7 mouse cellular contexts compared by ENCODE assay signal in genomic region chr7:19211996-19212755, GRCm38 (mm10). TPM values are rescaled to one million over a fixed set of nuclear protein-coding genes. Genes with fewer than 3 reads are reported as not detected.
DNase-seq lines count a peak whose midpoint lies in the region; ATAC-seq and TF ChIP-seq lines count a peak whose summit lies in the region.

TSS of gene Gpr4 (plus strand) at chr7:19212538.

- H3K4me3 ChIP-seq in kidney, embryonic 15.5 days (replicated peaks): peak within 1 kb of the TSS; percentile 55
- peak within 1 kb of the TSS; percentile 42 for H3K4me3 ChIP-seq in stomach, postnatal 0 days (ENCODE audit: low read depth, low read length)

- H3K9me3 ChIP-seq in kidney, embryonic 15.5 days (replicated peaks): no peaks in the 10 kb centered on the region
- H3K9me3 ChIP-seq in stomach, postnatal 0 days (ENCODE audit: control insufficient read depth, low read length): no peaks in the 10 kb centered on the region

- peak; percentile 34; the same call in 1 of the 2 replicates for TF ChIP-seq CTCF in stomach, postnatal 0 days (IDR thresholded peaks at IDR 0.05; ENCODE audit: low read depth)

- peak within 1 kb of the TSS; percentile 93 for H3K4me2 ChIP-seq in kidney, embryonic 15.5 days
- peak within 1 kb of the TSS; percentile 65 for H3K4me2 ChIP-seq in stomach, postnatal 0 days (replicated peaks; ENCODE audit: low read depth)

- WGBS in kidney, embryonic 15.5 days: 3% methylated on average over 27 of the region's 30 CpGs
- 2% methylated on average over 28 of the region's 30 CpGs for WGBS in stomach, postnatal 0 days

- ATAC-seq in granulocyte monocyte progenitor cell, adult 5-6 weeks (replicated peaks; ENCODE audit: poor library complexity, severe bottlenecking): peak; percentile 47
- peak; percentile 86 for ATAC-seq in kidney, embryonic 15.5 days (replicated peaks; ENCODE audit: low FRiP score)
- peak; percentile 44; the same call in 1 of the 2 replicates for ATAC-seq in stomach, postnatal 0 days (ENCODE audit: low FRiP score, low TSS enrichment)

- no peak for TF ChIP-seq EP300 in stomach, postnatal 0 days (optimal IDR thresholded peaks at IDR 0.05)

- H3K9ac ChIP-seq in kidney, embryonic 15.5 days: peak within 1 kb of the TSS; percentile 53
- peak within 1 kb of the TSS; percentile 48; the same call in 1 of the 2 replicates for H3K9ac ChIP-seq in stomach, postnatal 0 days (ENCODE audit: low read length)

- H3K27ac ChIP-seq in kidney, embryonic 15.5 days: peak within 1 kb of the TSS; percentile 57
- no peak within 1 kb of the TSS for H3K27ac ChIP-seq in stomach, postnatal 0 days (replicated peaks)

- H3K4me1 ChIP-seq in kidney, embryonic 15.5 days: peaks cover 48% of the 10 kb centered on the region
- H3K4me1 ChIP-seq in stomach, postnatal 0 days (replicated peaks; ENCODE audit: control insufficient read depth, insufficient read depth): no peaks in the 10 kb centered on the region

- peaks cover 6% of the 10 kb centered on the region; the same call in 1 of the 2 replicates for H3K36me3 ChIP-seq in kidney, embryonic 15.5 days
- no peaks in the 10 kb centered on the region for H3K36me3 ChIP-seq in stomach, postnatal 0 days (ENCODE audit: control insufficient read depth, insufficient read depth, low read length)

- peak; percentile 56 for DNase-seq in ES-CJ7 (ENCODE audit: low read depth, low spot score)
- peak; percentile 68 for DNase-seq in adrenal gland, adult 2 months
- peak; percentile 61 for DNase-seq in lung, postnatal 14 days
- peak; percentile 46 for DNase-seq in stomach, postnatal 0 days (ENCODE audit: low spot score)
- no peak for DNase-seq in left cerebral cortex, postnatal 14 days (ENCODE audit: low spot score in 2 of 2)

- no peaks in the 10 kb centered on the region for H3K27me3 ChIP-seq in kidney, embryonic 15.5 days
- H3K27me3 ChIP-seq in stomach, postnatal 0 days (ENCODE audit: control insufficient read depth, insufficient read depth, low read length): no peaks in the 10 kb centered on the region

- intact Hi-C loops in left cerebral cortex, postnatal 14 days (cut with DNase I): loop anchor here (5.0 kb wide), 2 partner anchors 35 to 55 kb away; partner anchors contain the start of gene Eml2

RNA-seq across cellular contexts. Expression of gene Gpr4, which starts in this region (rescaled TPM):
- 10 to 100 TPM in 1 of 2 experiments, 1 to 10 TPM in 1; 6.4 to 11.8 TPM for total RNA-seq in adrenal gland, adult 2 months (2021)
- 20.4 and 23.8 TPM in 2 replicates for polyA plus RNA-seq in adrenal gland, adult 2 months (2012; rRNA removed)
- total RNA-seq in granulocyte monocyte progenitor cell, adult 5-6 weeks (2014; fragmentation: Nextera tagmentation): not detected in 2 replicates
- not detected in 2 replicates for total RNA-seq in granulocyte monocyte progenitor cell, adult 5-6 weeks (2017)
- 2.7 and 3.3 TPM in 2 replicates for polyA plus RNA-seq in kidney, embryonic 15.5 days (2015; fragmentation: Nextera tagmentation; extraction: Ambion mirVana)
- polyA plus RNA-seq in stomach, postnatal 0 days (2015; fragmentation: Nextera tagmentation; extraction: Ambion mirVana): 0.85 and 1.3 TPM in 2 replicates
- total RNA-seq in left cerebral cortex, postnatal 14 days (2021): 1 to 10 TPM; 5.2 to 5.5 TPM

Comparison
In these comparisons a context has a peak if more than half of its experiments do, and no peak if none do; other contexts are left out.
1. RNA of gene Gpr4 (total RNA-seq): 6.4 to 11.8 TPM in adrenal gland, adult 2 months and 5.2 to 5.5 TPM in left cerebral cortex, postnatal 14 days; not detected in granulocyte monocyte progenitor cell, adult 5-6 weeks; every median in the first group is over 4 times any median in the second.
2. Peak in ATAC-seq in granulocyte monocyte progenitor cell, adult 5-6 weeks; RNA of the gene not detected or under 1 TPM.
3. DNase-seq: peak in ES-CJ7 (single experiment), adrenal gland, adult 2 months (single experiment), lung, postnatal 14 days (single experiment) and stomach, postnatal 0 days (single experiment); none in left cerebral cortex, postnatal 14 days (0 of 2).
4. Peak in every context shown above with its lines, with median percentiles within 50 percentile points of each other: ATAC-seq.